Mouse (Mus musculus) testis, postnatal 10 days (tissue): ENCODE data around the gene Slc39a5.

Experiments used
- DNase-seq: peaks from one replicate; pipeline ENCODE4 v3.0.0; 2021; ENCODE audit warnings: low spot score

Gene Slc39a5

DNA sequence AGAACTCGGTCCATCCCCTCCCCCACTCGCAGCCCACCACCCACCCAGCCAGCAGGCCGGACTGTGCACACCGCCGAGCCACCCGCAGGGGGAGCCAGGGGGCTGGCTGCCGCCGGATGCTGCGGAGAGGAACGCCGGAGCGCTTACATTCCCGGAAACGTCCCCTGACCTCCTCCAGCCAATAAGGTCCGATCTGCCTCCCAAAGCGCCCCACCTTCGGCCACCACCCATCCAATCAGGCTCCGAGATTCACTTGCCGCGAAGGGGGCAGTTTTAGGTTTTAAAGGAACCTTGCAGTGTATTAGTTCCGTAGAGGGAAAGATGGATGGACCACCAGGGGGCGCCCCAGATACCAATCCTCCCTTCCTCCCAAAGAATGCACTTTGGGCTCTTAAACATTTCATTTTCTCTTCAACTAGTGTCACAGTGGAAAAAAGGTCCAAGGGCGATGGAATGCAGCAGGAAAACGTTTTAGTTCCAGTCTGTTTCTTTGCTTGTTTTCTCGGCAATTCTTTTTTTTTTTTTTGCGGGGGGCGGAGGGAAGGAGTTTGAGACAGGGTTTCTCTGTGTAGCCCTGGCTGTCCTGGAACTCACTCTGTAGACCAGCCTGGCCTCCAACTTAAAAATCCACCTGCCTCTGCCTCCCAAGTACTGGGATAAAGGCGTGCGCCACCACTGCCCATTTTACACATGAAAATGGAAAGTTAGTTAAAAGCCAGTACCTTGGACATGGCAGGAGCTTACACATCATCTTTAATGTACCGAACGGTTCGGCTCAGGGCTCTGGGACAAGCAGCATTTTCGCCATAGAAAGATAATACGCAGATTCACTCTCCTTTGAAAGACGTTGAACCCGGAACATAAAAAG is 8.9 kb upstream of the Slc39a5 start:
- DNase-seq = peak; percentile 98

DNA sequence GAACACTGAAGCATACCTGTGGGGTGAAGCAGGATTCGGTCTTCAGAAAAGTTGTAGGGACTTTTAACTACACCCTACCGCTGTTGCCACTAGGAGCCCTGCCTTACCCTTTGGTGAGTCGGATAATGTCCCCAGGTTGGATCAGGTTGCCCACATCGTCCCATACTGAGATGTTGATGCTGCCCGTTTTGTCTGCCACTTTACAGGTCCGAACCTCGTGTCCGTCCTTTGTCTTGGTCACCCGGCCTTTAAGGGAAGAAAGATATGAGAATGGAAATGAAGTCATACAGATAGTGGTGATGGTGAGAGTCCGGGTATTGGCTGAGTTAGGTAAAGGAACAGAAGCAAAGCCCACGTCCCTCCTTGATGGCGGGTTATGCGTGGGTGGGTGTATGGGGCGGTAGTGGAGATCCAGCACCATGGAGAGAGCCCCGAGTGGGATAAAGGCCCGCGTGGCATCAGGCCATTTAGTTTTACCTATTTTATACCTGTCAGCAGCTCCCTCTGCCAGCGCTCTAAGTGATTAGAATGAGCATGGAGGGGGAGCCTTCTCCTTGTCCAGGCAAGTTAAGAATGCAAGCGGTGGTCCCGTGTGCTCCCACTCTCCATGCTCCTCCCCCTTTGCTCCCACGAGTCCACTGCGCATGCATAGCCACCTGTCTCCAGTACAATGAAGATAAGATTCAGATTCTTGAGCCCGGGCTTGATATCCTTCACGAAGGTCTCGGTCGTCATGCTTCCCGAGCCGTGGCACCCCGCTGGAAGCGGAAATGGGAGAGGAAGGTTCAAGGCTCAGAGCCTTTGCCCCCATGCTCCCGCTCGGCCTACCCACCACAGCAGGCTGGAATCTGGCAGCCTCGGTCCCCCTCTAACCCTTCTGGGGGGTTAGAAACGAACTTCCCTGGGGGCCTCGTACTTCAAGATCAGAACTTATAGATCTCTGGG is 7.8 kb upstream of the Slc39a5 start:
- peak; percentile 64 for DNase-seq

DNA sequence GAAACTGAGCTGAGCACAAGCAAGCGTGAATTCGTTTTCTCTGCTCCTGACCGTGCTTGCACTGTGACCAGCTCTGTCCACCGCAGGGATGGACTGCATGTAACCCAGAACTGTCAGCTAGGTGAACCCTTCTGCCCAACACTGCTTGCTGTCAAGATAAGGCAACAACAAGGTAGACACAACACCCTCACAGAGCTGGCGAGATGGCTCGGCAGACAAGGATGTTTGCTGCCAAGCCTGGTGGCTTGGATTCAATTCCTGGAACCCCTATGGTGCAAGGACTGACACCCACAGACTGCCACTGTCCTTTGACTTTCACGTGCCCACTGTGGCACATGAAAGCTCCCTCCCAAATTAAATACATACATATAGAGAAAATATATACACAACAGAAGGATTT is 2.9 kb upstream of the Slc39a5 start:
- DNase-seq = no peak

DNA sequence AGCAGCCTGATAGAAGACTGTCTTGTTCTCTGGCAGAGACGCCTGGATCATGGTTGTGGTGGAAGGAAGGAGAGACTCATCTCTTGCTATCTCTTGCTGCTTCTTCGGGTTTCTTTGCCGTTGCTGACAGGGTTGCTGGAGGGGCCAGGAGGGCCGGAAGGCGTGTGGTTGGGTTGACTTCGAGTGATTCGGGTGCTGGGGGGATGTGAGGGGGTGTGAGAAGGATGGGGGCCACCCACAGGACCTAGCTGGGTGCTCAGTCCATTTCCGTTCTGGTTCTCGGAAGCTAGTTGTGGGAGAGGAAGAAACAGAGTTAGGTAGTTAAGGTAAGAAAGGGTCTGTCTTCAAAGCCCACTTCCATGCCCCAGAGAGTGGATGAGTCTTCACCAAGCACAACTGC is 609 bp upstream of the Slc39a5 start:
- no peak for DNase-seq

DNA sequence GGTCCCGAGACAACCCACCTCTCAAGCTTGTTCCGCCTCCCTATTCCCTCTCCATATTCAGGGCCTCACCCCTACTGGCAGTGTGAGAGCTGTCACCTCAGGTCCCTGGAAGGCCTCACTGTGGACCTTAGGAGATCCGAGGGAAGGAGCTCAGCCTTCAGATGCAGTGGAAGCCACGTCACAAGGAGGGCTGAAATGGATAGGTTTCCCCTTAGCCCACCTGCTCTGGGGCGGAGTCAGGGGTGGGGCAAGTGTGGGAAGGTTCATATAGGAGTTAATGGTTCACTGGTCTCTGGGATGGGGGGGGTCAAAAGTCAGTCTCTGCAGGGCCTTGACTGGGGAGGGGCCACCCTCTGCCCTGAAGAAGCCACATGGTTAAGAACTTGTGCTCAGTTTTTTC is 691 bp downstream of the Slc39a5 start:
- DNase-seq = peak; percentile 42

DNA sequence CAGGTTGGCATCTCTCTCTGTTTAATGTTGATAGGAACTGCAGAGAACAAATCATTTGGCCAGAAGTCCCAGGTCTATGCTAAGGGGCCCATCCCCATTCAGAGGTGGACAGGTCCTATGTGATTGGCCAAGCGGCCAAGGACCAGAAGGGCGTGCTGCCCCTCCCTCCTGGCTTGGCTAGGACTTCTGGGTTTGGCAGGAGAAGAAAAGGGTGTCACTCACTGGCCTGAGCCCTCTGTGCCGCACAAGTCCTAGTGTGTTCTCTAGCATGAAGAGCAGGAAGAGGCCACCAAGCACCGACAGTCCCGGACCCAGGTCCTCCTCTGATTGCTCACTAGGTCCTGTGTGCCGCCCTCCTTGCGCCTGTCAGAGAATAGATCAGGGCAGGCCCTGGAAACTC is 3.6 kb downstream of the Slc39a5 start:
- no peak for DNase-seq

DNA sequence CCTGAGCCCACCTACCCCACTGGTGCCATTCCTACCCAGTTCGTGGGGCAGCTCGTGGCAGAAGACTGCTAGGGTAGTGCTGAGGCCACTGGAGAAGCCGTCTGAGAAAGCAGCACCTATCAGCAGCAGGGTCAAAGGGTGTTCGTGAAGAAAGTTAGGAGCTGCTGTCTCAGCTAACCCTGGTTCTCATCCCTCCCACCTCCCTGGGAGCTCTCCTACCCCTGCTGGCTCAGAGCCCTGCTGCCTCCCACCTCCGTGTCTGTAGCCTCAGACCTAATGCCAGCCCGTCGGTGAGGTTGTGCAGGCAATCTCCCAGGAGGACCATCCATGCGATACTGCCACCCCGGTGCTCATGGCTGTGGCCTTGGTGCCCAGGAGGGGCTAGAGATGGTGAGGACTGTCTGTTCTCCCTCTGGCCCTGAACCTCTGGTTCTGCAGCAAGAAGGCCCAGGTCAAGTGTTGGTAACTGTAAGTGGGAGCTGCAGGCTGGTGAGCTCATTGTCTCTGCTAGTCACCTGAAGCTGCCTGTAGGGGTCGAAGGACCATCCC is 4.2 kb downstream of the Slc39a5 start:
- peak; percentile 49 for DNase-seq

DNA sequence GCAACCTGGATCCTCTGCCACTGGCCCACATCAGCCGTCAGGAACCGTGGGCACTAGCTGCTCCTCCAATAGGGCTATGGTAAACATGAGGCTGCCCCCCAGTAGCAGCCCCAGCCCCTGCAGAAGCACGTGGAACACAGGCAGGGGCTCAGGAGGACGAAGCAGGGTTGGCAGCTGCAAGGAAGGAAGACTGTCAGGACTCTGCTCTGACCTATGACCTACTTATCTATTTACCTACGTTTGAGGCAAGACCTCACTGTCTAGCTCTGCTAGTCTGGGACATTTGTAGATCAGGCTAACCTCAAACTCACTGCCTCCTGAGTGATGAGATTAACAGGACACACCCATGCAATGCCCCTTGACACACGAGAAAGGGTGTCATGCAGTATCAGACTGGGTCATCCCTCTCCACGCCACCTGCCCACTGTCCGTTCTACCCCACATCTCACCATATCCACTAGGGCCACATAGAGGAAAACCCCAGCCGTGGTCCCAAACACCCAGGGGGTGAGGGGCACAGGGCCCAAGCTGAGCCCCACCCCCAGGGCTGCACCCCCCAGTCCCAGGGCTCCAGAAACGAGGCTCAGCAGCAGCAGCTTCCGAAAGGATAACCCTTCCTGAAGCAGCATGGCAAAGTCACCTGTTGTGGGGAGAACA is 4.9 kb downstream of the Slc39a5 start:
- DNase-seq = peak; percentile 43

DNA sequence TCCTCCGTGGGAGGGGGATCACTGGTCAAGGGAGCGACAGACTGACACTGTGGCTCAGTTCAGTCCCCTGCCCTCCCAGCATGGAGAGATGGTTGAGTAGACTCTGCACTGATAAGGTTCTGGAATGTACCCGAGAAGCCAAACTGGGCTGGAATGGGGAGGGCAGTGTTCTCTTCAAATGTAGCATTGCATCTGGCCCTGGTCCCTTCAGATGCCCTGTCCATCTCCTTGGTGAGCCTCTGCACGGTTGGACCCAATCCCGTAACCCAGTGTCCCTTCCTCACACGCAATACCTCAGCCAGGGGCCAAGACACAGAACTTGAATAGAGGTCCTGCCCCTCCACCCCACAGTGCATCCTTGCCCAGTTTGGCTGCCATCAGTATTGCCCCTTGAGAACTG is 9.2 kb downstream of the Slc39a5 start:
- peak; percentile 40 for DNase-seq

DNA sequence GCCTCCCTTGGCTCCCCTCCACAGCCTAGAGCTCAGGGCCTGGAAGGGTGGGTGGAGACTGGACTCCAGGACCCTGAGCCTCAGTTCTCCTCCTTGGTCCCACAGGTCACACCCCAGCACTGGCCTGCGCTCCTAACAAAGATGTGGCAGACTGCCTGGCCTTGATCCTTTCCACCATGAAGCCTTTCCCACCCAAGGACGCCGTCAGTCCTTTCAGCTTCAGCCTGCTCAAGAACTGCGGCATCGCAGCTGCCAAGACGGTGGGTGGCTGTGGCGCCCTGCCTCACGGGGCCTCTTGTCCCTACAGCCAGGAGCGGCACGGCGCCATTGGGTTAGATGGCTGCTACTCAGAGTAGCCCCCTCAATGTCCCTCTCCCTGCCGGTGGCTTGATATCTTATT is 10.7 kb downstream of the Slc39a5 start:
- peak; percentile 54 for DNase-seq

DNA sequence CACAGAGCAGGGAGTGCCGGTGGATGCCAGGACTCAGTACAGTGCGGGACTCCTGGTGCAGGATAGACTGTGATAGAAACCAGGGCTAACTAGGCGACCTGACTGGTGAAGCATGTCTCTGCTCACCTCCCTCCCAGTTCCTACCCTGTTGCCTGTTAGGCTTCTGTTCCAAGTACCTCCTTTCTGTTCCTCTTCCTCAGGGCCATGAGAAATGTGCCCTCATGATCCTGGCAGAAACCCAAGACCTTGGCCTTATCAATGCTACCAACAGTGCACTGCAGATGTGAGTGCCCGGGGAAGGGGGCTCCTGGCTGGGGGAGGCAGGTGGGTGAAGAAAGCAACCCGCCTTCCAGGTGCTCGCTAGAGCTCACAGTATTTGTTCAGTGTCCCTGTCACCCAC is 11.5 kb downstream of the Slc39a5 start:
- peak; percentile 57 for DNase-seq

DNA sequence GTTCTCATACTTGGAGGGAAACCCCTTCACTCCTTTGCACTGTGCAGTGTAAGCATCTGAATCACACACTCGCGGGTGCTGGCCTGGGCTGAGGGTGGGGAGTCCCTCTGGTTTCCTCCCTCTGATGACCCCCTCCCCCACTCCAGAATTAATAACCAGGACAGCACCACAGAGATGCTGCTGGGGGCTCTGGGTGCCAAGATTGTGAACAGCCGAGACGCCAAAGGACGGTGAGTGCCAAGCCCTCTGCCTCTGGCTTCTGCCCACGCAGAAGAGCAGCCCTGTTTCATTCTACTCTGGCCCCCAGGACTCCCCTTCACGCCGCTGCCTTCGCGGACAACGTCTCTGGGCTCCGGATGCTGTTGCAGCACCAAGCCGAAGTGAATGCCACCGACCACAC is 12.1 kb downstream of the Slc39a5 start:
- DNase-seq = peak; percentile 42

DNA sequence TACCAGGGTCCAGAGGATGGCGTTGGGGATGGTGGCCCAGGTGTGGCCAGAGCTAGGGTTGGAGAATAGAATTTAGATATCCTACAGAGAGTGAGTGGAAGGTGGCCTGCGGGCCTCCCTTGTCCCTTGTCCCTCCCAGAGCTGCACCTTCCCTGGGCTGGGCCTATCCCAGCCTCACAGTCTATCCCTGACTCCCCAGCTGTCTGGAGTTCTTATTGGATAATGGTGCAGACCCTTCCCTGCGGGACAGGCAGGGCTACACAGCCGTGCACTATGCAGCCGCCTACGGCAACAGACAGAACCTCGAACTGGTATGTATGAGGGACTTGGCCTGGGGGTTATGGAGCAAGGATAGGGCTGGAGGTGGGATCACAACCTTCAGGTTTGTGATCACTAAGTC is 15.1 kb downstream of the Slc39a5 start:
- DNase-seq = no peak

DNA sequence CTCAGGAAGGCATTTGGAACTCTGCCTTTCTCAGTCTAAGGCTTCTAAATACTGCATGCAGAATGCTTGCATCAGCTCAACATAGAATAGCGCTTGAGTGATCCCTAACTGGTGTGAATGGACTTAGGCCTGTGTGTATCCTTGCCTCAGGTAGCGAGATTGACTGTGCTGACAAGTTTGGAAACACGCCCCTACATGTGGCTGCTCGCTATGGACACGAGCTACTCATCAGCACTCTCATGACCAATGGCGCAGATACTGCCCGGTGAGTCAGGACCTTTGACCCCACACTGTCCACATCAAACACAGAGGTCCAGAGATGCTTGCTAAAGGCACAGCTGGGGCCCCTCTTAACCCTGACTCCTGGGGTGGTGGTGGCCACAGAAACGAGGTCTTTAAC is 18.5 kb downstream of the Slc39a5 start:
- DNase-seq = no peak

DNA sequence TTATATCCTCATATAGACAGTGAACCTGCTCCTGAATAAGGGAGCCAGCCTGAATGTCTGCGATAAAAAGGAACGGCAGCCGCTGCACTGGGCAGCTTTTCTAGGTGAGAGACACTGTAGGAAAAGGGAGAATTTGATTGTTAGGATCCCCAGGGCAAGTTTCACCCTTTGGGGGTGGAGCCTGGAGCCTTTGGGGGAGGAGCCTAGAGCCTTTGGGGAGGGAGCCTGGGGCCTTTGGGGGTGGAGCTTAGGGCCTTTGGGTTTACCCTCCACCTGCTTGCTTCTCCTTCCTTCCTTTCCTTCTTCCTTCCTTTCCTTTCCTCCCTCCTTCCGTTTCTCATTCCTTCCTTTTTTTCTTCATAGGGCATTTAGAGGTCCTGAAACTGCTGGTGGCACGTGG is 20.5 kb downstream of the Slc39a5 start:
- no peak for DNase-seq

DNA sequence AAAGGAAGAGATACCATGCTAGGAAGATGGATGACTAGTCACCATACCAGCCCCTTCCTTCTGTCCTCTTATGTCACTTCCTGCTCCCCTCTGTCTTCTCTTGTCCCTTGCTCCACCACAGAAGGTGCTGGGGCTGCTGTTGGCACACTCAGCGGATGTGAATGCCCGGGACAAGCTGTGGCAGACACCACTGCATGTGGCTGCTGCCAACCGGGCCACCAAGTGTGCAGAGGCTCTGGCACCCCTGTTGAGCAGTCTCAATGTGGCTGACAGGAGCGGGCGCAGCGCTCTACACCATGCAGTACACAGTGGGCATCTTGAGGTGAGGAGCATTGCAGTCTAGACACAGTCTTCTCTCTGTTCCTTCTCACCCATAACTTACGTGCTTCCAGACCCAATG is 21.8 kb downstream of the Slc39a5 start:
- DNase-seq = peak; percentile 42

DNA sequence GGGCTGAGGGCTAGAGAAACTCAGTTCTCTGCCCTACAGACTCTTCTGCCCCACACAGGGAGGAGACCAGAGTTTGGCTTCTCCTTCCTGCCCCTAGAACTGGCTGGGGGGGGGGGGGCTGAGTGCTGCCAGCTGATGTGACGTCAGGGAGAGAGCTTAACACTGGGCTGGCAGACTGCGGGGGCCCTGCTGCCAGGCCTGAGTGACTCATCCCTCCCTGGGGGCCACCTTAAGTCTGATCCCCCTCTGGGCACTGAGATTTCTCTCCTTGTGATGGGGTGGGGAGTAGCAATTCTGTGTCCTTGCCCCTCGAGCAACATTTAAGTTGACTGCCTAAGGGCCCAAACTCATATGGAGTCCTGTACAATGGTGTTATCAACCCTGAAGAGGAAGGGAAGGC is 22.6 kb downstream of the Slc39a5 start:
- no peak for DNase-seq

DNA sequence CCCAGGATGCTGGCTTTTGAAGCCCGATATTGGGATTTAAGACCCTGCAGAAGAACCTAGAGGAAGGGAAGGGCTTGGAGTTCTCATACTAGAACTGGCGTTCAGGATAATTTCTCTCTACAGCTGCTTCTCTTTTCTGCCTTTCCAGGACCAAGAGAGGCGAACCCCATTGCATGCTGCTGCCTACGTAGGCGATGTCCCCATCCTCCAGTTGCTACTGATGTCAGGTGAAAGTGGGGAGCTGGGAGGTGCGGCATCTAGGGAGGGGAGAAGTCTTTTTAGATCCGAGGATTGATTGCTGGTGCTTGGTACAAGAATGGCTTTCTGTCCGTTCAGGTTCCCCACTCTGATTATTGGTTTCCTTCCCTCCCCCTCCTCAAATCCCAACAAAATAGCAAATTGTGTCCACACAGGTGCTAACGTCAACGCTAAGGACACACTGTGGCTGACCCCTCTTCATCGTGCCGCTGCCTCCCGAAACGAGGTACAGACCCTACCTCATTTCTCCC is 23.0 kb downstream of the Slc39a5 start:
- DNase-seq = no peak

DNA sequence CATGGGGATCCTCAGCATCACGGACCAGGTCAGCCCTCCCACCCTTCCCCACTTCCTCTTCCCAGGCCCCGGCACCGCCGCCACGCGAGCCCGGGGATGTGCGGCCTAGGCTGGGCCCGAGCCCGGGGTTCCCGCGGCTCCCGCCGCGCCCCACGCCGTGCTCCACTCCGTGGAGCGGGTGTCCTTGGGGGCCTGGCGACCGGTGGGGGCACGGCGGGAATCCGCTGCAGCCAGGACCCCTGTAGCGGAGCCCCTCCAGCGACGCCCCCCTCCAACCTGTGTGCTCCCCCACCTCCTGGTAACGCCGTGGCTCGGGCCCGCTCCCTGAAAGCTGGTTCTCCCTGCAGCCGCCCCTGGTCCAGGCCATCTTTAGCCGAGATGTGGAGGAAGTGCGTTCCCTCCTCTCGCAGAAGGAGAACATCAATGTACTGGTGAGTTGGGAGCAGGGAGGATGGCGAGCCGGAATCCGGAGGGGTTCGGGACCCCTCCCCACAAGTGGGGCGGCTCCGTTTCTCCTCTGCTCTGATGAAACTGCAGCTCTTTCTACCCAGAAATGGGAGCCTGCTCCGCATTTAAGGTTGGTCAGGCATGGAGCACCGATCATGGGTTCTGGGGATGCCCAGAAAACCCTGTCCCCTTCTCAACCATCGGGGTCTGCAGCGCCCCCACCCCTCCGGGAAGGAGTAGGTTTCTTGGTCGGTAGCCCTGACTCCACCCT is 23.6 kb downstream of the Slc39a5 start:
- DNase-seq = peak; percentile 69

DNA sequence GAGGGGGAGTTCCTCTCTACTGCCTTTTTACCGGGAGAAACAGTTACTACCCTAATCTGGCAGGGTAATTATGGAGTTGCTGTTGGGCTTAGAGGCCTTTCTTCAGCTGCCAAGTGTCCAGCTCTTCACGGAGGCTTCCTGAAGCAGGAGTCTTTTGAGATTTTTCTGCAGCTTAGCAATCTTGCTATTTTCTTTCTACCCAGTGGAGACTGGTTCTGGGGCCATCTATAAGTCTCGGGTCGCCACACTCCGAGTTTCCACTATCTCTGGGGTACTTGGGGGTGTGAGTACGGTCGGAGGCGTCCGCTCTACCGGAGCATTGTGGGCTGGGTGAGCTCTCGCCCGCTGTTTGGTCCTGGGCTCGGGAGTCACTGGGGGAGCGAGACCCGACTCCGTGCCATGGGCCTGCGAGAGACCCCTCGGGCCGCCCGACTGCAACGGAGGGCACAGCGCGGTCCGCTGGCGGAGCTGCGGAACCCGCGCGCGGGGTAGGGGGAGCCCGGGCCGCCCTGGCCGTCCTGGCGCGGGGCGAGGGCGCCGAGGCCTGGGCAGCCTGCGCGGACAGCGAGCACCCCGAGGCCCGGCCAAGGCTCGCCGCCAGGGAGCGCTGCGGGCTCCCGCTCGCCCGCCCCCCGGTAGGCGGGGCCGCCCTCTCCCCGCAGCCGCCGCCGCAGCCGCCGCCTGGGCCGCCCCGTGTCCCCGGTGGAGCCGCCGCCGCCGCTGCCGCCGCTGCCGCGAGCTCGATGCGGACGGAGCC is 24.4 kb downstream of the Slc39a5 start, which contains the start of gene Ankrd52:
Gene Ankrd52 (plus strand): TSS at position 661 of the 757 bp plus-strand sequence.
- DNase-seq = peak; percentile 93

DNA sequence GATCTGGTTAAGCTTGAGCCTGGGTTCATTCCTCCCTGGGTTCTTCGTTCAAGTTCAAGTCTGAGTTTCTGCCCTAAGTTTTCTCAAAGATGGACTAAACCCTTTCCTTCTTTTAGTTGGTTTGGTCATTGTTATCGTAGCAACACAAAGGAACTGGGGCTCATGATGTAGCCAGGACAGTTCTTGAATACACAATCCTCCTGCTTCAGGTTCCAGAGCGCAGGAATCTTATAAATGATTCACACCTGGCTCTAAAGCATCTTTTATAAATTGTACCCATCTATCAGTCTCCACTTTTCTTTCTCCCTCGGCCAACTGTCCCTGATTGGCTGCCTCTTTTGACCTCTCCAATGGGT is 25.0 kb downstream of the Slc39a5 start:
- no peak for DNase-seq
